Mouse (Mus musculus) myocyte (in vitro differentiated cells): ENCODE data around the gene Agbl2. TPM values are rescaled to one million over a fixed set of nuclear protein-coding genes. Genes with fewer than 3 reads are reported as not detected.
"Not testable (repeated sequence)": the region's sequence is repeated elsewhere in the genome, so short reads cannot be mapped to it uniquely, and the experiment has no call there.

Source experiments
- H3K27me3 ChIP-seq: one replicate; pipeline ENCODE4 v1.6.1; 2011; ENCODE audit not compliant: control insufficient read depth, insufficient read depth, insufficient read length
- H3K36me3 ChIP-seq: one replicate; pipeline ENCODE4 v1.6.1; 2011; ENCODE audit not compliant: control insufficient read depth, insufficient read depth
- H3K4me2 ChIP-seq: one replicate; pipeline ENCODE4 v1.6.1; 2011; ENCODE audit warnings: low read depth, control low read depth
- H3K4me3 ChIP-seq: one replicate; pipeline ENCODE4 v1.5.1; 2011; ENCODE audit warnings: mild to moderate bottlenecking, control low read depth, moderate library complexity
- H3K79me2 ChIP-seq: one replicate; pipeline ENCODE4 v1.6.1; 2011; ENCODE audit not compliant: control insufficient read depth, insufficient read depth
- H3ac ChIP-seq: one replicate; pipeline ENCODE4 v1.6.1; 2011; ENCODE audit not compliant: control insufficient read depth, insufficient read length
- CEBPB ChIP-seq: IDR thresholded peaks from 2 replicates; pipeline ENCODE4 v1.6.1; 2011; ENCODE audit warnings: mild to moderate bottlenecking, moderate library complexity; ENCODE audit not compliant: poor library complexity, insufficient read depth, severe bottlenecking
- E2F4 ChIP-seq: IDR thresholded peaks from one replicate; pipeline ENCODE4 v1.6.1; 2011; ENCODE audit warnings: mild to moderate bottlenecking, control low read depth, moderate library complexity; ENCODE audit not compliant: insufficient read depth
- MAX ChIP-seq: IDR thresholded peaks from one replicate; pipeline ENCODE4 v1.6.1; 2011; ENCODE audit warnings: low read depth, mild to moderate bottlenecking, control low read depth
- MYOD1 ChIP-seq, 3 experiments: IDR thresholded peaks; one replicate each; pipeline ENCODE4 v1.6.1; 2011; ENCODE audit warnings: control low read depth in 2 of 3, low read depth in 2 of 3, mild to moderate bottlenecking in 2 of 3, moderate library complexity in 1 of 3; ENCODE audit not compliant: insufficient read length in 2 of 3, control insufficient read depth in 1 of 3
- MYOG ChIP-seq, 3 experiments: IDR thresholded peaks; one replicate each; pipeline ENCODE4 v1.6.1; 2011; ENCODE audit warnings: control low read depth in 2 of 3, low read depth in 2 of 3, mild to moderate bottlenecking in 2 of 3; ENCODE audit not compliant: insufficient read length in 2 of 3, control insufficient read depth in 1 of 3, insufficient read depth in 1 of 3
- POLR2A ChIP-seq: IDR thresholded peaks from one replicate; pipeline ENCODE4 v1.6.1; 2011; ENCODE audit warnings: low read depth, mild to moderate bottlenecking, control low read depth, moderate library complexity; ENCODE audit not compliant: insufficient read length
- POLR2AphosphoS2 ChIP-seq: IDR thresholded peaks from one replicate; pipeline ENCODE4 v1.6.1; 2011; ENCODE audit warnings: low read depth, control low read depth; ENCODE audit not compliant: insufficient read length
- REST ChIP-seq: IDR thresholded peaks from one replicate; pipeline ENCODE4 v1.6.1; 2011; ENCODE audit warnings: mild to moderate bottlenecking, control low read depth, moderate library complexity; ENCODE audit not compliant: insufficient read depth, insufficient read length
- SRF ChIP-seq: IDR thresholded peaks from one replicate; pipeline ENCODE4 v1.6.1; 2011; ENCODE audit warnings: low read depth; ENCODE audit not compliant: control insufficient read depth, insufficient read length
- TCF12 ChIP-seq: IDR thresholded peaks from one replicate; pipeline ENCODE4 v1.6.1; 2011; ENCODE audit warnings: mild to moderate bottlenecking, control low read depth; ENCODE audit not compliant: poor library complexity, insufficient read depth, severe bottlenecking
- TCF3 ChIP-seq: IDR thresholded peaks from one replicate; pipeline ENCODE4 v1.6.1; 2011; ENCODE audit warnings: low read depth, control low read depth; ENCODE audit not compliant: insufficient read length
- USF1 ChIP-seq: IDR thresholded peaks from one replicate; pipeline ENCODE4 v1.6.1; 2011; ENCODE audit warnings: low read depth, mild to moderate bottlenecking, control low read depth, moderate library complexity
- polyA plus RNA-seq: library from polyadenylated mRNA; unstranded; fragments of >200 nt; fragmentation: generic; extraction: Trizol; gene quantifications from one replicate; pipeline ENCODE4 v1.2.1, GENCODE M21; 2012; ENCODE audit warnings: missing spikeins

Agbl2 gene
- polyA plus RNA-seq, 1 experiment = not detected

- no peak for TF ChIP-seq POLR2A
- no peak for TF ChIP-seq MYOD1 (IDR thresholded peaks at IDR 0.05; ENCODE audit: control insufficient read depth in 1 of 3, insufficient read length in 2 of 3, low read depth in 2 of 3)
- TF ChIP-seq MAX = no peak
- no peak for TF ChIP-seq POLR2AphosphoS2
- TF ChIP-seq REST = no peak
- TF ChIP-seq SRF = no peak
- no peak for TF ChIP-seq USF1
- no peak for TF ChIP-seq E2F4
- no peak for TF ChIP-seq CEBPB
- Histone ChIP-seq H3K79me2 (no peaks in the 10 kb centered on the region), H3K27me3 (no peaks in the 10 kb centered on the region), H3K36me3 (no peaks in the 10 kb centered on the region), H3K4me3 (no peak overlapping the region), H3ac (no peak overlapping the region), H3K4me2 (no peak overlapping the region)
Observed at GRCm38 (mm10) chr2:90822978-90823377, 40.5 kb downstream of the Agbl2 start.

GRCm38 (mm10) chr2:90823781-90824180 is 41.3 kb downstream of the Agbl2 start:
- no peaks in the 10 kb centered on the region for H3K36me3 ChIP-seq
- TF ChIP-seq E2F4 = no peak
- no peak for TF ChIP-seq SRF
- no peak for TF ChIP-seq TCF12
- no peak for TF ChIP-seq MAX
- no peak for TF ChIP-seq TCF3
- no peak for TF ChIP-seq USF1
- TF ChIP-seq POLR2A = no peak
- no peak for TF ChIP-seq CEBPB
- no peak for TF ChIP-seq MYOD1 (IDR thresholded peaks at IDR 0.05; ENCODE audit: control insufficient read depth in 1 of 3, insufficient read length in 2 of 3, low read depth in 2 of 3)
- no peak for TF ChIP-seq MYOG (IDR thresholded peaks at IDR 0.05; ENCODE audit: control insufficient read depth in 1 of 3, insufficient read depth in 1 of 3, insufficient read length in 2 of 3, low read depth in 2 of 3)
- TF ChIP-seq POLR2AphosphoS2 = no peak
- TF ChIP-seq REST = no peak
- H3K79me2 ChIP-seq = no peaks in the 10 kb centered on the region
- H3K4me2 ChIP-seq = no peak overlapping the region
- no peak overlapping the region for H3ac ChIP-seq
- H3K4me3 ChIP-seq = no peak overlapping the region
- no peaks in the 10 kb centered on the region for H3K27me3 ChIP-seq

GRCm38 (mm10) chr2:90824528-90824927 is 42.0 kb downstream of the Agbl2 start:
- not testable (repeated sequence) for H3K27me3 ChIP-seq, H3K36me3 ChIP-seq, H3ac ChIP-seq, H3K79me2 ChIP-seq, H3K4me3 ChIP-seq, H3K4me2 ChIP-seq

- Histone ChIP-seq H3K4me3 (no peak overlapping the region), H3K36me3 (no peaks in the 10 kb centered on the region), H3ac (no peak overlapping the region), H3K27me3 (no peaks in the 10 kb centered on the region), H3K4me2 (no peak overlapping the region), H3K79me2 (no peaks in the 10 kb centered on the region)
- TF ChIP-seq POLR2AphosphoS2 = no peak
- TF ChIP-seq USF1 = no peak
- TF ChIP-seq MYOG (IDR thresholded peaks at IDR 0.05; ENCODE audit: control insufficient read depth in 1 of 3, insufficient read depth in 1 of 3, insufficient read length in 2 of 3, low read depth in 2 of 3) = no peak
- no peak for TF ChIP-seq MAX
- no peak for TF ChIP-seq SRF
- TF ChIP-seq TCF3 = no peak
- no peak for TF ChIP-seq TCF12
- no peak for TF ChIP-seq POLR2A
- TF ChIP-seq REST = no peak
- no peak for TF ChIP-seq E2F4
- TF ChIP-seq MYOD1 (IDR thresholded peaks at IDR 0.05; ENCODE audit: control insufficient read depth in 1 of 3, insufficient read length in 2 of 3, low read depth in 2 of 3) = no peak
- TF ChIP-seq CEBPB = no peak
Observed at GRCm38 (mm10) chr2:90825515-90826172, 43.1 kb downstream of the Agbl2 start.

- H3K79me2 ChIP-seq = no peaks in the 10 kb centered on the region
- no peaks in the 10 kb centered on the region for H3K36me3 ChIP-seq
- H3K4me3 ChIP-seq = no peak overlapping the region
- H3K27me3 ChIP-seq = peaks cover 6% of the 10 kb centered on the region
- H3K4me2 ChIP-seq = no peak overlapping the region
- TF ChIP-seq MYOG (IDR thresholded peaks at IDR 0.05; ENCODE audit: control insufficient read depth in 1 of 3, insufficient read depth in 1 of 3, insufficient read length in 2 of 3, low read depth in 2 of 3) (no peak), TCF3 (no peak), CEBPB (no peak), E2F4 (no peak), MYOD1 (IDR thresholded peaks at IDR 0.05; ENCODE audit: control insufficient read depth in 1 of 3, insufficient read length in 2 of 3, low read depth in 2 of 3) (no peak), MAX (no peak), POLR2A (no peak), REST (no peak), POLR2AphosphoS2 (no peak), SRF (no peak), USF1 (no peak), TCF12 (no peak)
- H3ac ChIP-seq = no peak overlapping the region
Observed at GRCm38 (mm10) chr2:90828739-90829138, 46.2 kb downstream of the Agbl2 start.
